Mouse (Mus musculus): Measurements from ENCODE around the gene Lrrc7.
"Not testable (repeated sequence)": the region's sequence is repeated elsewhere in the genome, so short reads cannot be mapped to it uniquely, and the experiment has no call there.

Gene Lrrc7

DNA sequence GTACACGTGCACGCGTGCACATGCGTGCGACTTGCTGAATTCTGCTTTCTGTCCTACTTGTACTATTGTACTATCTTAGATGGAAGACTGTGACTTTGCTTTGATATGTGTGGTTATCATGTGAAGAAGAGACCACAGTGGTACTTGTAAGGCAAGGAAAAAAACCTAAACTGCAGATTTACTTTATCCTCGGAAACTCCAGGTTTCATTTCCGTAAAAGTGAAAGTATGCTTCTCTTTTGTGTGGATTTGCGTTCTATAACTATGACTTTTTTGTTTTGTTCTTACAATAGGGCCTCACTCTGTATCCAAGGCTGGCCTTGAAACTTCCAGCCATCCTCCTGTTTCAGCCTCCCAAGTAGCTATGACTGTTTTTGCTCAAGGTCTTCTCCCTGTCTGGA lies 392.8 kb downstream of the Lrrc7 start:
- no peak for DNase-seq (ENCODE audit: extremely low spot score, low read depth, low spot score)

DNA sequence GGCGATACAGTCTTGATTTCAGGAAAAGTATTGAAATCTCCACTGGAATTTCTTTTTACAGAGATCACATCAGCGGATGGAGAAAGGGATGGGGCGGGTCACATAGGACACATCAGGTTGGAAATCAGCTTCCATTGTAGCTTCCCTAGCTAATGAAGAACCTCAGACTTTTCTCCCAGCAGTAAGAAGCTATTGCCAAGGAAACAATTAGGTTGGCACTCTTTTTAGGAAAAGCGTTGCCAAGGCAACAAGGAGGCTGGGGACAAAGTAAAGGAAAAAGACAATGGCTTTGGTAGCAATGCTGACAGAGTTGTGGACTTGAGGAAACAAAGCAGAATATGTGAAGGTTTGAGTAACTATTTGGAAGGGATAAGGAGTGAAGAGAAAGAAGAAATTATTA lies 393.6 kb downstream of the Lrrc7 start:
- DNase-seq (ENCODE audit: extremely low spot score, low read depth, low spot score), result no peak

DNA sequence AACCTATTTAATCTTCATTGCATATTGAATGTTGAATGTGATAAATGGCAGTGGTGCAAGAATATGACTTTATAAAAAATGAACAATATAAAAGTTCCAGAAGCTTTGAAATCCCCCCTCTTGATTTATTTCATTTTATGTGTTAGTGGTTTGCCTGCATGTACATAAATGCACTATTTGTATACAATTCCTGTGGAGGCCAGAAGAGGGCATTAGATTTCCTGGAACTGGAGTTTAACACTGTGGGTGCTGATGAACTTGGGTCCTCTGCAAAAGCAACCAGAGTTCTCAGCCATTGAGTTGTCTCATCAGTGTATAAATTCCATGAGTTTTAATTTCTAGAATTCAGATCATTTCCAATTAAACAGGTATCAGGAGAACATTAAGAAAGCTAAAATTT lies 397.0 kb downstream of the Lrrc7 start:
- DNase-seq (ENCODE audit: extremely low spot score, low read depth, low spot score), result no peak

DNA sequence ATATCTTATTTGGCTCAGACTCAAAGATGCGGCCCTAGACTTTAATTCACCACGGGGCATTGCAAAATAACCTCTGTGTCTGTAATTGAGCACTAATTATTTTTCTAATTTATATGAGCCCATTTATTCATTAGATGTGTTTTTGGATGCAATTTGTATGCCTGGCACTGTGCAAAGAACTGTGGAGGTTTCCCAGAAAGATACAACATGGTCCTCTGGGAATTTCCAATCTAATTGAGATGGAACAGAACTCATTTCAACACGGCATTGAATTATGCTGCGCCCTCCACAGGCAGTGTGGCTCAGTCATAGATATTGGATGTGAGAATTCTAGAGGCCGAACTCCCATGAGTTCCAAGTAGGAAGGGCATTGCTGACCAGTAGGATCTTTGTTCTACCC lies 397.6 kb downstream of the Lrrc7 start:
- DNase-seq (ENCODE audit: extremely low spot score, low read depth, low spot score), result no peak

DNA sequence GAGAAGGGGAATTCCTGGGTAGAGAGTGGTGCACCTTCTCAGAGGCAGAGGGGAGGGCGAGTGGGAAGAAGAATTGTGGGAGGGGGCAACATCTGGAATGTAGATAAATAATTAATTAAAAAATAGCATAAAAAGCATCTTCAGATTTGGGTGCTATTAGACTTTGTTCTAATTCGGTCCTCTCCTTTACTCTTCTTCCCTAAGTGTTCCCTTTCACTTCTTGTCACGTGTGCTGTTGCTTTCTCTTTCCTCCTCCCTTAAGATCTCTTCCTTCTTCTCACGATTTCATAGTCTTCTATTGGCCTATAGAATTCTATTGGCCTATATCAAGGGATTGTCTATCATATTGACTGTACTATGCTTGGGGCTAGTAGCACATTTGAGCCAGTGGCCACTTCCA lies 398.9 kb downstream of the Lrrc7 start:
- no peak for DNase-seq (ENCODE audit: extremely low spot score, low read depth, low spot score)

DNA sequence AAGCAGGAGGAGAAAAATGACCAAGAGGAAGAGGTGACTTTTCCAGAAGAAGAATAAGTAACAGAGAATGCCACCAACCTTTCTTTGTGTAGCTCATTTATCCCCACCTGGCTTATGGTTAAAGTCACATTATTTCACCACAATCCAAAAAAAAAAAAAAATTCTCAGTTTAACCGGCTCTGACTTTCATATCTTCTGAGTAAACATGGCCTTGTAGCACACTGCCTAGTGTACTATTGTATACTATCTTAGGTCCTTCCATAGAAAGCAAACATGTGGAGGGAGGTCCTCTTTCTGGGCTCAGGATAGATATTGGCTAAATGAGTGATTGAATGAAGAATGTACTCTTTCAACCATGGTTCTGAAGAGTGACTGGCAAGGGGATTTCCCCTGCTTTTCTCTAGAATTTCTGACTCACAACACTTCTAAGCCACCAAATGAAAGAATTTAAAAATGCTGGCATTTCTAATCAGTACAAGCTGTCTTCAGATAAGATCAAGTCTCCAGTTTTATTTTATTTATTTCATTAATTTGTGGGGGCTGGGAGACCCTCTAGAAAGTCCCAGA lies 400.0 kb downstream of the Lrrc7 start:
- no peak for DNase-seq (ENCODE audit: extremely low spot score, low read depth, low spot score)

DNA sequence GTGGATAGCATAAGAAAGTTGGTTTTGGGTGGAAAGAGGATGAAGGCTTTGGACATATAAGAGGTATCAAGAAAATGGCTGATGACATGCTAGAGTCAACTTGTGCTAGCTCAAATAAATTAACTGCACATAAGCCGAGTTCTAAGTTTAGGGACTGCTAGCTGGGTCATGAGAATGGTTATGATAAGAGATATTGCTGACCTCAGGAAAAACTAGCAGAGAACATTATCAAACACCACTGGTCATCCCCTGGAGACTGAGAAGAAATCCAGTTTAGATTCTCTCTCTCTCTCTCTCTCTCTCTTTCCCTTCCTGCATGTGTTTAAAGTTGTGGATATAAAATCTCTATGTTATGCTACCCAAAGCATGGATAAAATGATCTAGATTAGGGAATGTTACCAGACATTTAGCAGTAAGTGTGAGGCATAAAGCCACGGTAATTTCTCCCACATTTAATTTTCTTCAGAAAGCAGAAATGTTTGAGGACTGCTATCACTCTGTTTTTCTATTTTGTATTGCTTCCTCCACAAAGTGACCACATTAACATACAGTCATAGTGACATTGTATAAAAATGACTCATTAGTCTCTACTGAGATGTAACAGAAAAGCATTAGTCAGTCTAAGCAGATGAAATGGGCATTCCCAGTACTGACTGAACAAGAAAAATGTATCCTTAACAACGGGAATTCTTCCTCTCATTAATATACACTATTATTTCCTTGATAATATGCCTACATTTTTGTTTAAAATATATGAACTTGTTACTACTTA lies 406.3 kb downstream of the Lrrc7 start:
- no peak for DNase-seq (ENCODE audit: extremely low spot score, low read depth, low spot score)

DNA sequence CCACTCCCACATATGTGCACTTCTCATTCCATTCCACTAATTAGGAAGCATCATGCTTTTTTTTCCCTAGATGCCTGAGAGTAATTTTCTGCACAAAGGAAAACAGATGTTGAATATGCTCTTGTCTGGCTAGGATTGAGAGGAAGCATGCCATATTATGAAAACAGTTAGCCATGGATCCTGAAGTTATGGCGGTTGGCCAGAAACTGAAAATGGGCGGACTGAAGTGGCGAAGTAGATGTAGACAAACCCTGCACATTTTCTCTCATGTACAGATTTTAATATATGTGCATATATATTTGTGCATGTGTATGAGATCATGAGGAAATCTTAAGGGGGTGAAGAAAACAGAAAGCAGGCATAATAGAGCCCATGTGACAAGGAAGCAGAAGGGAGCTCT lies 407.9 kb downstream of the Lrrc7 start:
- no peak for DNase-seq (ENCODE audit: extremely low spot score, low read depth, low spot score)

DNA sequence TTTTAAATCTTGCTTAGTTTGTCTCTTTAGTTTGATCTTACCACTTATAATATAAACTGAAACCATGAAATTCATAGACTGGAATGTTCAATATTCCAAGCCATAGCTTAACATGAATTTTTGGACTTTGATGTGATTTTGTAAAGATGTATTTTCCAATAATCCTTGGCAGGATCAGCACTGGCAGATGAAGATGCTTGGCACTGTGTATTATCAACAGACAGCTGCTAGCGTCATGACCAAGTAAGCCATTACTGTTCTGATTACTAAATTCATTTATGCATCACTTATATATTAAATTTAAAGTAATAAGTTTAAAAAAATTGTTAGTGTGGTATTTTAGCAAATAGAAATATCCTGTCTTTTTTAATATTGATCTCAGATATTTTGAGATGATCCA lies 413.0 kb downstream of the Lrrc7 start:
- DNase-seq (ENCODE audit: extremely low spot score, low read depth, low spot score), result no peak

DNA sequence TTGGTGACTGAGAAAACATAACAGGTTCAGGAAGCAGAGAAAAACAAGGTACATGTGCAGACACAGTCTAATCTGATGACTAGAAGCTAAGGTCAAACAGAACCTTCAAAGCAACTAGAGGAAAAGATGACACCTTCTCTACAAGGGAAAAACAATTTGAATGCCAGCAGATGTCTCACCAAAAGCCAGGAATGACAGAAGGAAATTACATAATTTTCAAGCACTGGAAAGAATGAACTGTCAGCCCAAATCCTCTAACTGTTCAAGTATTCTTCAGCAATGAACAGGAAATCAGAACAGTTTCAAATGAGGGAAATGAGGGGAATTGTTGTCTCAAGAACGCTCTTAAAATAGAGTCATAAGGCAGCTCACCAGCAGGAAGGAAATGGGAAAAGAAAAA lies 421.4 kb downstream of the Lrrc7 start:
- DNase-seq (ENCODE audit: extremely low spot score, low read depth, low spot score), result no peak

DNA sequence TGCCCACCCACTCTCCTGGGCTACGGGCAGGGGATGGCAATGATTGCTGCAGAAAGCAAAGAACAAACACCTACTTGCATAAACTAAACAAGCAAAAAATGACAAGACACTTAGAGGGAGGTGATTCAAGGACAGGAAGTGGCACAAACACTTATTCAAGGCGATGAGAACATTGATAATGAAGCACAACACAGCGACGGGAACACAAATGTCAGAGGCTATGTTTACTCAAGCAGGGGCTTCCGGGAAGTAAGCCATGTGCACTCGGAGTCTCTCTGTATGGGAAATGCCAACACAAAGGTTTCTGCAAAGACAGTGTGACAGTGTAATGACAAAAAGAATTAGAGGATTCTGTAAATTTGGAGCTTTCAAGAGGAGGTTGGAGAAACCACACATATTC lies 424.2 kb downstream of the Lrrc7 start:
- no peak for DNase-seq (ENCODE audit: extremely low spot score, low read depth, low spot score)

DNA sequence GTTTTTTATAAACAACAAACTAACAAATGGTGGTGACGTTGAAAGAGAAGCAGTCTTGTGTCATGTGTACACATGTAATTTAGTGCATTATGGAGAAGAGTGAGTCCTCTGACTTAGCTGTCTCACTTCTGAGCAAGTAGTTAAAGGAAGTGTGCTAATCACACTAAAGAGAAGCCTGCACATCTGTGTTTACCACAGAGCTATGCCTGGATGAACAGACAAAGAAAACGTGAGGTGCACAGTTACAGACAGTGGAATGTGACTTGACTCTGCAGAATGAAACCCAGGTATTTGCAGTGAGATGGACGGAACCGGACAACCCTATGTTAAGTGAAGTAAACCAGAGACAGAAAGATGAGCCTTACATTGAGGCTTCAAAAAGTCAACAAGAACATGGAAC lies 430.3 kb downstream of the Lrrc7 start:
- DNase-seq (ENCODE audit: extremely low spot score, low read depth, low spot score), result no peak

DNA sequence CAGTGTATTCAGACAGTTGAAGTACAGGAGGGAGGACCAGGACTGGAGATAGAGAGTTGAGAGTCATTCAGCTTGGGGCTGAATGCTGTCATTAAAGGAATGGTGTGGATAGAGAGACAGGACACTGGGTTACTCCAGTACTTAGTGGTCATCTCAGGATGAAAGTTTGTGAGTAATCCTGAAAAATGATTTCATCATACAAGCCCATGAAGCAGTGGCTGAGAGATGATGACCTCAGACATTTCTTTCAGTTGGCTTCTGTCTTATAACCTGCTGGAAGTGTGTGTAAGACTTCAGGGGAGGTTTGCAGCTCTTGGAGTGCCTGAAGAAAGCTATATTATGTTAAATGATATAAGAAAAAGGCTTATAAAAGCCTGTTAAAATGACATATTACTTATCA lies 430.8 kb downstream of the Lrrc7 start:
- no peak for DNase-seq (ENCODE audit: extremely low spot score, low read depth, low spot score)

DNA sequence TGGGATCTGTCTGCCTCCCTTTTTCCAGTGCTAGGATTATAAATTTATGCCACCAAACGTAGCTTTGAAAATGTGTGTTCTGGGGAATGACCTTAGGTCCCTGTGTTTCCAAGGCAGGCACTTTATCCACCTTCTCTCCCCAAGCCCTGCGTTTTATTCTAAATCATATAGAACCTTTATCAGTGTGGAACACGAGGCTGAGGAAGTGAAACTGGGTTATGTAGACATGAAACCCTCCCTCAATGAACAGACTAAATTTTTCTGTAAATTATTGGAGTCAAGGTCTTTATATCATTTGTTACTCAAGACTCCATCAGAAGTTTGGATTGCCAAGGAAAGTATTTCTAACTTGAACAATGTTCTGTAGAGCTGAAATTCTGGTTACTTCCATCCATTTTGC lies 439.1 kb downstream of the Lrrc7 start:
- no peak for DNase-seq (ENCODE audit: extremely low spot score, low read depth, low spot score)

DNA sequence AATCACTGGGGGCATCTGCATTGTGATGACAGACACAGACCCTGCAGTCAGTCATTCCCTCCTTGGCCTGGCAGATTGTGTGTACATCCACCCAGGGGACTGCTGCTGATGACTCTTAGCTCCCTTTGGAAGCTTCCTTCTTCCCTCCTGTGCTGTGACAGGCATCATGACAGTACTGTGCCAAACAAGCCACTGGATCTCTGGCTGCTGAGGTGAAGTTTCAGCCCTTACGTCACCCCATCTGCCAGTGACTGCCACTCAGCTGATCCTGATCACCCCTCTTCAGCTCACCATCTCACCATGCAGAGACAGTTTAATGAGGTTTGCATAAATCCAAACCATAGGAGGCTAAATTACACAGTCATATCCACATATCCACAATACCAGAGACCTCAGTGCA lies 456.8 kb downstream of the Lrrc7 start:
- DNase-seq (ENCODE audit: extremely low spot score, low read depth, low spot score), result no peak

DNA sequence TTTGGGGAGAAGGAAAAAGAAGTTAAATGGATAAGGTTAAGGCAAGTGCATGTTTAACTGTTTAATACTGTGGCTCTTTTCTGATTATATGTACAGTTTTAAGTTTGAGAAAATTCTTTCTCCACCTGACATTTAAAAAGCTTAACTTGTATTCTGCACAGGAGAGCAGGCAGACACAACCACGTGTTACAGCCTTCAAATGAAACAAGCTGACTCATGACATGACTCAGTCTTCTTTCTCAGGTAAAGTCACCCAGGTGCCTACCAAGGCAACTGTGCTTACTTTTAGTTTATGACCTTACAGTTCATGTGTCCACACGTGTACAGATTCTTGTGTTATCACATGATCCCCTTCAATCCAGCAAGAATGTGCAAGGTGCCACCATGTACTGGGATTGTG lies 458.6 kb downstream of the Lrrc7 start:
- DNase-seq (ENCODE audit: extremely low spot score, low read depth, low spot score), result no peak

DNA sequence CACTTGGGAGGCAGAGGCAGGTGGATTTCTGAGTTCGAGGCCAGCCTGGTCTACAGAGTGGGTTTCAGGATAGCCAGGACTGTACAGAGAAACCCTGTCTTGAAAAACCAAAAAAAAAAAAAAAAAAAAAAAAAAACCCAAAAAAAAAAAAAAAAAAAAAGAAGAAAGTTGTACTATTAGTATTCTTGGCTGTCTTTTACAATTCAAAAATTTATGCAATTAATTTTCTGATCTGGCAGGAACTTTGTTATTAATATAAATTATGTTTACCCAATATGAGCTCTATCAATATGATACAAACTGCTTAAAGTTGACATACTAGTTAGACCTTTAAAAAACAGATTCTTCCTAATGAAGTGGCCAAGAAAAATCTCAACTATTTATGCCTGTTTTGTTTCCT lies 459.5 kb downstream of the Lrrc7 start:
- not testable (repeated sequence) for DNase-seq (ENCODE audit: extremely low spot score, low read depth, low spot score)

DNA sequence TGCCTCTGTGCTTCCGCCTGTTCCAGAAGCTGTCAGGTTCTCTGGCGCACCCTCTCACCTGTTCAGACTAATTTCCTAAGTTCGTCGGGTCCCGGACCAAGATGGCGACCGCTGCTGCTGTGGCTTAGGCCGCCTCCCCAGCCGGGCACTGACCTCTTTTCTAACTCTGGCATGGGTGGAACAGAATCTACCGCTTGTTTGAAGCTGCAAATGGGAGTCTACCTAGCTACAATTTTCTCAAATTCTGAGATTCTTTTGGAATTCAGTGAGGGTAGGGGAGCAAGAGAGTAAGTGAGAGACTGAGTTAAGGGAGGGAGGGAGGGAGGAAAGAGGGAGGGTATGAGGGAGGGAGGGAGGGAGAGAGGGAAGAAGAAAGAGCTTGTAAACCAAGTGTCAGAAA lies 460.0 kb downstream of the Lrrc7 start:
- DNase-seq (ENCODE audit: extremely low spot score, low read depth, low spot score), result not testable (repeated sequence)

DNA sequence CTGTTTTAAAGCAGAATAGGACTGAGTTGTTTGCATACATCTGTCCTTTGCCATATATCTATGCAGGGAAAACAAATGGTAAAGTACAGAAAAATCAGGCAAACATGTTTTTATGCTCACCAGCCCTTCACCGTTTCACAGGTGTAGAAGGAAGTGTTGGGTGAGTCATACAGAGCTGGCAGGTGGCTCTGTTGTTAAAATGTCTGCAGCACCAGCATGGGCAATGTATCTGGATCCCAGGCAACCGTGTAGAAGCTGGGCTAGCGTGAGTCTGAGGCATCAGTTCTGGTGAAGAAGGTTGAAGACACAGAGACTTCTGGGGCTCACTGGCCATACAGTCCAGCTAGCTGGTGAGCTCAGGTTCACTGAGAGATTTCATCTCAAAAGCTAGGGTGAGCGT lies 468.1 kb downstream of the Lrrc7 start:
- no peak for DNase-seq (ENCODE audit: extremely low spot score, low read depth, low spot score)

DNA sequence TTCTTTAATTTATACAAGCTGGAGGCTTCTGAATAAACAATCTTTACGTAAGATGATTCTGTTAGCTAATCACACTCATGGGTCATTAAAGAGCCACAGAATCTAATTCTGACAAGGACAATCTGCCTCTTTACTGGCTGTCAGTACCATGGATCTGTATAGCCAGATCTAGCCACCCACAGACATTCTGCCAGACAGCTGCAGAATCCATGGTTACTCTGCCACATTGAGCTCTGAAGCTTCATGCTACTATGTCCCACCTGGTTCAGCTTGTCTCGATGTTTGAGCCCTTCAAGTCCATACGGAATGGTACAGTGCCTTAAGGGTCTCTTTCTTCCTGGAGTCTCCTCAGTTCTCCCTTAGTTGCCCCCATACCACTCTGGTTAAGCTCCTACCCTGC lies 470.4 kb downstream of the Lrrc7 start:
- DNase-seq (ENCODE audit: extremely low spot score, low read depth, low spot score), result no peak

DNA sequence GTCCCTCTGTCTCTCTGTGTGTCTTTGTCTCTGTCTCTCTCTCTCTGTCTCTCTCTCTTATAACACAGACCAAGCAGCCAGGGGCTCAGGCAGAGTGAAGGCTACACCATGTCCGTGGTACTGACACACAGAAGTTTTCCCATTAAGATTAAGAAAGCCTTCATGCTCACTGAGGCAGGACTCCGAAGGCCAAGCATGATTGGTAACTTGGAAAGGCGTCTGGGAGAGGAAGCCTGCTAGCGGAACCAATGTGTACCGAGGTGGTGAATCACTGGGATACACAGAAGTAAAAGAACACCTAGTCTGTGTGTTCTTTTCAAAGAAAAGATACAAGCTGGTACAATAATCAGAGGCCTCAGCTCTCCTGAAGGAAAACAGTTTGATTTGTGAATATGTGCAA lies 484.2 kb downstream of the Lrrc7 start:
- no peak for DNase-seq (ENCODE audit: extremely low spot score, low read depth, low spot score)

DNA sequence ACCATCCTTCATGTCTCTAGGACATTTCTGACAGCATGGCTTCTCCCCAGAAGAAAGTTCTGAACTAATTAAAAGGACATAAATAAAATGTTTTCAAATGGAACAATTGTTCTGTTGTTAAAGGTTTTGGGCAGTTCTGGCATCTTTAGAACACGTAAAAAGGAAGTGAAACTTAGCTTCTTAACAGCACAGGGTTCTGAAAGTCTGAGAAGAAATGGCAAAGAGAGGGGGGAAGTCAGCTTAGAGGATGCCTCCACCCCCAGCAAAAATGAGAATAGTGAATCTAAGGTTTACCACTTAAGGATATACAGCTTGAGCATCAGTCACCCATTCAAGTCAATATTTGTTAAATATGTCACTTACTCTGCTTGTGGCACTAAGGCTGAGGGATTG lies 484.6 kb downstream of the Lrrc7 start:
- no peak for DNase-seq (ENCODE audit: extremely low spot score, low read depth, low spot score)

Measured in hindlimb bud, embryonic 11.5 days (tissue).